8 mouse cellular contexts compared by ENCODE assay signal in the genomic region with DNA sequence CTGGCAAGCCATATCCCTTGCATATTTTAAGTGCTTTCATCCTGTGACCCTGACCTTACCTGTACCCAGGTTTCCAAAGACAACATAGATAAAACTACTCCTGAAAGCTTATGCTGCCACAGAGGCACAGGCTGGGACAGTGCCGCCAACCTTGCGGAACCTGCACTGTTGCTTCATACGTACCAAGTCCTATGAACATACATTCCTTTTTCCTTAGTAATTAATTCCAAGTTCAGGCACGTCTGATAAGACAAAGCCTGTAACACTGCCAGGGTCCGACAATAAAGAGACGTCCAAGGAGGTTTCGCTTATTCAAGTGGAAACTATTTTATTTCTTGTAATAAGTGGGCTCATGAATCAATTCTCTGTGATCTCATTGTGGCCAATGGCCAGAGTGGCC.
A peak's percentile ranks its signal among the peaks of the same experiment; 100 is the strongest.
DNase-seq lines count a peak whose midpoint lies in the region; ATAC-seq and TF ChIP-seq lines count a peak whose summit lies in the region.

No protein-coding gene starts in this region.

- H3K27me3 ChIP-seq in liver, adult 2 months (ENCODE audit: control insufficient read depth, insufficient read depth, low read length): no peaks in the 10 kb centered on the region
- H3K27me3 ChIP-seq in liver, embryonic 11.5 days (replicated peaks; ENCODE audit: control insufficient read depth, insufficient read depth, low read length): no peaks in the 10 kb centered on the region
- H3K27me3 ChIP-seq in kidney, embryonic 14.5 days (ENCODE audit: control insufficient read depth, insufficient read depth, low read length): no peaks in the 10 kb centered on the region
- H3K27me3 ChIP-seq in stomach, embryonic 14.5 days (ENCODE audit: control insufficient read depth, insufficient read depth, low read length): no peaks in the 10 kb centered on the region

- H3K36me3 ChIP-seq in liver, adult 2 months (ENCODE audit: control insufficient read depth, insufficient read depth, low read length): no peaks in the 10 kb centered on the region
- no peaks in the 10 kb centered on the region for H3K36me3 ChIP-seq in liver, embryonic 11.5 days (ENCODE audit: control insufficient read depth, insufficient read depth, low read length)
- no peaks in the 10 kb centered on the region for H3K36me3 ChIP-seq in kidney, embryonic 14.5 days (ENCODE audit: control insufficient read depth, insufficient read depth, low read length)
- no peaks in the 10 kb centered on the region for H3K36me3 ChIP-seq in stomach, embryonic 14.5 days (ENCODE audit: control insufficient read depth, insufficient read depth, low read length)

- no peak overlapping the region for H3K9ac ChIP-seq in liver, adult 2 months (ENCODE audit: low read depth, low read length)
- no peak overlapping the region for H3K9ac ChIP-seq in liver, embryonic 11.5 days (ENCODE audit: low read depth, low read length)
- H3K9ac ChIP-seq in kidney, embryonic 14.5 days (ENCODE audit: low read depth, low read length): no peak overlapping the region
- no peak overlapping the region for H3K9ac ChIP-seq in stomach, embryonic 14.5 days (replicated peaks; ENCODE audit: low read depth, low read length)

- no peak overlapping the region for H3K4me3 ChIP-seq in liver, adult 2 months (ENCODE audit: insufficient read depth, low read depth, low read length)
- H3K4me3 ChIP-seq in liver, embryonic 11.5 days (ENCODE audit: low read depth, low read length): no peak overlapping the region
- no peak overlapping the region for H3K4me3 ChIP-seq in kidney, embryonic 14.5 days (ENCODE audit: low read length)
- H3K4me3 ChIP-seq in stomach, embryonic 14.5 days (ENCODE audit: low read depth, low read length): no peak overlapping the region

- no peak overlapping the region for H3K27ac ChIP-seq in liver, adult 2 months (replicated peaks; ENCODE audit: insufficient read depth, low read depth, low read length)
- H3K27ac ChIP-seq in liver, embryonic 11.5 days (ENCODE audit: low read depth, low read length): no peak overlapping the region
- no peak overlapping the region for H3K27ac ChIP-seq in kidney, embryonic 14.5 days (ENCODE audit: low read depth, low read length)
- H3K27ac ChIP-seq in stomach, embryonic 14.5 days (ENCODE audit: low read length): no peak overlapping the region

- no peak for TF ChIP-seq POLR2A in liver, adult 2 months (IDR thresholded peaks at IDR 0.05; ENCODE audit: extremely low read depth, insufficient read depth, low read length)

- no peaks in the 10 kb centered on the region for H3K9me3 ChIP-seq in liver, embryonic 11.5 days (ENCODE audit: control insufficient read depth, low read length)
- no peaks in the 10 kb centered on the region for H3K9me3 ChIP-seq in kidney, embryonic 14.5 days (ENCODE audit: control insufficient read depth, low read length)
- no peaks in the 10 kb centered on the region for H3K9me3 ChIP-seq in stomach, embryonic 14.5 days (ENCODE audit: control insufficient read depth, low read depth, low read length)

- no peak for TF ChIP-seq CTCF in liver, adult 2 months (IDR thresholded peaks at IDR 0.05; ENCODE audit: low read depth, low read length)

- H3K4me2 ChIP-seq in liver, embryonic 11.5 days: no peak overlapping the region
- no peak overlapping the region for H3K4me2 ChIP-seq in kidney, embryonic 14.5 days (replicated peaks; ENCODE audit: low read depth, low read length)
- no peak overlapping the region for H3K4me2 ChIP-seq in stomach, embryonic 14.5 days (replicated peaks; ENCODE audit: low read depth, low read length)

- H3K4me1 ChIP-seq in liver, adult 2 months (ENCODE audit: control insufficient read depth, insufficient read depth, low read length): peaks cover 7% of the 10 kb centered on the region
- no peaks in the 10 kb centered on the region for H3K4me1 ChIP-seq in liver, embryonic 11.5 days (replicated peaks; ENCODE audit: control insufficient read depth, insufficient read depth, low read length)
- H3K4me1 ChIP-seq in kidney, embryonic 14.5 days (ENCODE audit: control insufficient read depth, insufficient read depth, low read length): no peaks in the 10 kb centered on the region
- H3K4me1 ChIP-seq in stomach, embryonic 14.5 days (ENCODE audit: control insufficient read depth, insufficient read depth, low read length): no peaks in the 10 kb centered on the region

- no peaks in the 10 kb centered on the region; the same call in 1 of the 2 replicates for H3K79me2 ChIP-seq in liver, adult 2 months (ENCODE audit: control insufficient read depth, insufficient read depth, low read length)

- 23% methylated on average over 7 of the region's 7 CpGs for WGBS in liver, adult 2 months
- WGBS in liver, embryonic 11.5 days: 62% methylated on average over 7 of the region's 7 CpGs
- WGBS in kidney, embryonic 14.5 days: 34% methylated on average over 7 of the region's 7 CpGs
- 39% methylated on average over 7 of the region's 7 CpGs for WGBS in stomach, embryonic 14.5 days

- DNase-seq in liver, adult 2 months (ENCODE audit: extremely low read depth, low read depth, low spot score): peak; percentile 94
- DNase-seq in liver, embryonic 11.5 days (ENCODE audit: low spot score): no peak
- peak; percentile 11 for DNase-seq in gastrocnemius, postnatal 10 days
- no peak for DNase-seq in thymus, postnatal 36 days
- DNase-seq in cerebellum, adult 8-10 months: no peak

- ATAC-seq in liver, embryonic 11.5 days (replicated peaks; ENCODE audit: low FRiP score): no peak
- 0 out of 2 replicates have a peak, but pooled peaks have one; percentile 55 for ATAC-seq in kidney, embryonic 14.5 days (ENCODE audit: low FRiP score, low TSS enrichment)
- ATAC-seq in stomach, embryonic 14.5 days (ENCODE audit: insufficient number of reproducible peaks, insufficient read depth, low FRiP score, low read depth): peak; percentile 74; the same call in 1 of the 2 replicates
- ATAC-seq in erythroblast, adult 5-6 weeks (replicated peaks; ENCODE audit: low FRiP score, poor library complexity, severe bottlenecking): no peak

Comparison
In these comparisons a context has a peak if more than half of its experiments do, and no peak if none do; other contexts are left out.
1. DNase-seq: peak in liver, adult 2 months (single experiment) and gastrocnemius, postnatal 10 days (single experiment); none in liver, embryonic 11.5 days (single experiment), thymus, postnatal 36 days (0 of 2) and cerebellum, adult 8-10 months (single experiment).
2. ATAC-seq: peak in kidney, embryonic 14.5 days (single experiment) and stomach, embryonic 14.5 days (single experiment); none in liver, embryonic 11.5 days (single experiment) and erythroblast, adult 5-6 weeks (single experiment).